Comparison of ENCODE assay signal across 8 mouse cellular contexts in the genomic region with DNA sequence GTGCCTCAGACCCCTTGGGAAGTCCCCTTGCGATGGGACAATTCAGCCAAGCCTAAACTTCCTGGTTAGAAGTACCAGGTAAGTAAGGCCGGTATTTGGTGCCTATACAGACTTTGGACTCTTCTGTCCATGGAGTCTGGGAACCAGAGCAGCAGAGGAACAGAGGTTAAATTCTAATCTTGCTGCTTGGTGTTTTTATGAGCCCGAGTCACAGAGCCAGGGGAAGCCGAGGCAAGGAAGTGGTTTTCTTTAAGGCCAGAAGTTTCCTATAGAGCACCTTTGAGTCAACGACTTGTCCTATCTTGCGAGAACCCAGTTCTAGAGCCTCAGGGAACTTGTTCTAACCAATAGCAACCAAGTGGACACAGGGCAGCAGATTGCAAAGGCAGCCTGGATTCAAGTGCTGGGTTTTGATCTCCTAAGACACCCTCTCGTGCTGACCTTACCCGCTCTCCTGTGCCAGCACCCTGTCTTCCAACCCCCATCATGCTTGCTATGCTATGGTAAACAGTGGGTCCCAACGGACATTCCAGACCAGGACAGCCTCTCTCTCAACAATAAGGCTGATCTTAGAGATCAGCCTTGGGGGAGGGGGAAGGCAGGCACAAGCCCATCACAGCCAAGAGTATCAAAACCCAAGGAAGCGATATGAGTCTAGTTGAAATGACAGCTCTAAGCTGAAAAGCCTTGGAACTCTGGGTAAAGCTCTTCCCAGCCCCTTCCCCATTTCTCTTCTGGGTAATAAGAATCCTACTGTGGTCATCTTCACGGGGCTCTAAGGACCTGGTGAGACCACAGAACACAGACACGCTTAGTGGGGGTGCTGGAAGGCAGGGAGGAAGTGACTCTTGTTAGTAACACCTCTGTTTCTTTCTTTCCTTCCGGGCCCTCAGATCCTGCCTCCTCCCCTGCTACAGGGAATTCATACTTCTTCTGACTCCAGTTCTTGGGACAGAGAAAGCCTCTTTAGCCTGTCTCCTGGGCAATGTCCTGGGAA. TPM values are rescaled to one million over a fixed set of nuclear protein-coding genes. Genes with fewer than 3 reads are reported as not detected.
DNase-seq lines count a peak whose midpoint lies in the region; ATAC-seq and TF ChIP-seq lines count a peak whose summit lies in the region.
"Had no signal": no experiment of that assay in that cellular context is flagged by ENCODE, and none has a peak within 500 bp of the region (broad histone marks: within the 10 kb centered on the region; RNA-seq: fewer than 3 reads in every experiment).

No protein-coding gene starts in this region.

- H3K9me3 ChIP-seq in forebrain, postnatal 0 days (ENCODE audit: low read length), result no peaks in the 10 kb centered on the region
- H3K9me3 ChIP-seq in limb, embryonic 12.5 days, result no peaks in the 10 kb centered on the region

- no peak for ATAC-seq in forebrain, postnatal 0 days
- no peak for ATAC-seq in limb, embryonic 12.5 days (ENCODE audit: insufficient number of reproducible peaks, insufficient read depth, low FRiP score, low TSS enrichment, low read depth)

- 66% methylated on average over 13 of the region's 13 CpGs for WGBS in forebrain, postnatal 0 days
- 57% methylated on average over 13 of the region's 13 CpGs for WGBS in limb, embryonic 12.5 days

- peak overlapping the region; percentile 90 for H3K27ac ChIP-seq in left cerebral cortex, adult 2 months
- H3K27ac ChIP-seq in forebrain, postnatal 0 days (ENCODE audit: low read depth, low read length), result peak overlapping the region; percentile 90; the same call in 1 of the 2 replicates
- no peak overlapping the region for H3K27ac ChIP-seq in limb, embryonic 12.5 days

- peak overlapping the region; percentile 88 for H3K4me2 ChIP-seq in forebrain, postnatal 0 days (ENCODE audit: low read depth)
- 0 out of 2 replicates have a peak overlapping the region, but pooled peaks have one; percentile 98 for H3K4me2 ChIP-seq in limb, embryonic 12.5 days

- no peaks in the 10 kb centered on the region for H3K27me3 ChIP-seq in forebrain, postnatal 0 days (ENCODE audit: insufficient read depth, low read length)
- peaks cover 66% of the 10 kb centered on the region for H3K27me3 ChIP-seq in limb, embryonic 12.5 days

- peak overlapping the region; percentile 86; the same call in 1 of the 2 replicates for H3K9ac ChIP-seq in forebrain, postnatal 0 days
- H3K9ac ChIP-seq in limb, embryonic 12.5 days (replicated peaks), result no peak overlapping the region

- TF ChIP-seq CTCF in left cerebral cortex, adult 2 months (IDR thresholded peaks at IDR 0.05), result no peak
- TF ChIP-seq CTCF in forebrain, postnatal 0 days (IDR thresholded peaks at IDR 0.05; ENCODE audit: low read depth), result no peak

- H3K36me3 ChIP-seq in forebrain, postnatal 0 days (ENCODE audit: insufficient read depth), result no peaks in the 10 kb centered on the region
- H3K36me3 ChIP-seq in limb, embryonic 12.5 days, result no peaks in the 10 kb centered on the region

- DNase-seq in left cerebral cortex, adult 2 months (ENCODE audit: extremely low spot score in 1 of 2, low spot score in 2 of 2), result no peak
- DNase-seq in left cerebral cortex, postnatal 4 days, result no peak
- DNase-seq in forebrain, postnatal 0 days, result no peak
- peak; percentile 57 to 63 for DNase-seq in thymus, postnatal 10 days (ENCODE audit: low spot score in 2 of 2)
- no peak for DNase-seq in left cerebral cortex, postnatal 10 days (ENCODE audit: extremely low spot score in 1 of 2, low spot score in 2 of 2)
- DNase-seq in embryo, embryonic 10.5 days (ENCODE audit: low spot score), result no peak
- DNase-seq: adrenal gland, adult 8-10 months had no signal

- peak overlapping the region; percentile 95 for H3K4me3 ChIP-seq in left cerebral cortex, adult 2 months
- H3K4me3 ChIP-seq in forebrain, postnatal 0 days (ENCODE audit: low read depth, low read length), result peak overlapping the region; percentile 72
- no peak overlapping the region for H3K4me3 ChIP-seq in limb, embryonic 12.5 days (replicated peaks)

- H3K4me1 ChIP-seq in forebrain, postnatal 0 days (ENCODE audit: insufficient read depth), result peaks cover 12% of the 10 kb centered on the region
- peaks cover 39% of the 10 kb centered on the region for H3K4me1 ChIP-seq in limb, embryonic 12.5 days (replicated peaks)

- intact Hi-C loops in left cerebral cortex, adult 2 months (cut with DNase I), result loop anchor here (2.0 kb wide), 1 partner anchor 23 kb away; no protein-coding TSS in a partner anchor
- intact Hi-C loops in left cerebral cortex, postnatal 4 days (cut with DNase I), result loop anchor here (5.0 kb wide), 1 partner anchor 78 kb away; no protein-coding TSS in a partner anchor
- intact Hi-C loops in left cerebral cortex, postnatal 10 days (cut with DNase I), result loop anchor here (5.0 kb wide), 1 partner anchor 73 kb away; no protein-coding TSS in a partner anchor

RNA-seq across cellular contexts. Expression of a gene that starts 4.3 kb away (rescaled TPM):
- 100 to 1,000 TPM; 135 to 138 TPM for total RNA-seq in left cerebral cortex, adult 2 months (2021)
- 10 to 100 TPM; 50.2 to 51.0 TPM for total RNA-seq in left cerebral cortex, postnatal 4 days (2021)
- total RNA-seq in forebrain, postnatal 0 days (2014; rRNA removed), result 25.2 and 27.2 TPM in 2 replicates
- 23.1 and 28.4 TPM in 2 replicates for polyA plus RNA-seq in forebrain, postnatal 0 days (2015; fragmentation: Nextera tagmentation; extraction: Ambion mirVana)
- polyA plus RNA-seq in limb, embryonic 12.5 days (2016; fragmentation: Nextera tagmentation; extraction: Ambion mirVana), result 3.3 TPM in 2 replicates
- 10 to 100 TPM; 51.1 to 54.5 TPM for total RNA-seq in left cerebral cortex, postnatal 10 days (2021)

RNA-seq across cellular contexts. Expression of a gene that starts 44.8 kb away (rescaled TPM):
- 10 to 100 TPM; 11.0 to 12.4 TPM for total RNA-seq in left cerebral cortex, adult 2 months (2021)
- 10 to 100 TPM; 14.3 to 15.5 TPM for total RNA-seq in left cerebral cortex, postnatal 4 days (2021)
- 16.5 and 30.8 TPM in 2 replicates for total RNA-seq in forebrain, postnatal 0 days (2014; rRNA removed)
- 8.0 and 8.2 TPM in 2 replicates for polyA plus RNA-seq in forebrain, postnatal 0 days (2015; fragmentation: Nextera tagmentation; extraction: Ambion mirVana)
- 20.8 and 22.1 TPM in 2 replicates for polyA plus RNA-seq in limb, embryonic 12.5 days (2016; fragmentation: Nextera tagmentation; extraction: Ambion mirVana)
- 10 to 100 TPM in 1 of 2 experiments, 1 to 10 TPM in 1; 9.7 to 11.7 TPM for total RNA-seq in left cerebral cortex, postnatal 10 days (2021)

RNA-seq across cellular contexts. Expression of a gene that starts 58.9 kb away (rescaled TPM):
- total RNA-seq in left cerebral cortex, adult 2 months (2021), result 10 to 100 TPM; 83.5 to 97.2 TPM
- total RNA-seq in left cerebral cortex, postnatal 4 days (2021), result 10 to 100 TPM; 41.8 to 59.9 TPM
- 23.5 and 37.4 TPM in 2 replicates for total RNA-seq in forebrain, postnatal 0 days (2014; rRNA removed)
- 7.4 and 10.8 TPM in 2 replicates for polyA plus RNA-seq in forebrain, postnatal 0 days (2015; fragmentation: Nextera tagmentation; extraction: Ambion mirVana)
- not detected in 2 replicates for polyA plus RNA-seq in limb, embryonic 12.5 days (2016; fragmentation: Nextera tagmentation; extraction: Ambion mirVana)
- total RNA-seq in left cerebral cortex, postnatal 10 days (2021), result 10 to 100 TPM; 80.8 to 96.0 TPM

Comparison
In these comparisons a context has a peak if more than half of its experiments do, and no peak if none do; other contexts are left out.
1. DNase-seq: peak in thymus, postnatal 10 days (2 of 2); none in left cerebral cortex, adult 2 months (0 of 2), left cerebral cortex, postnatal 4 days (single experiment), forebrain, postnatal 0 days (single experiment), left cerebral cortex, postnatal 10 days (0 of 2) and embryo, embryonic 10.5 days (single experiment).